Mouse (Mus musculus): ENCODE data around the gene Olfr1308. TPM values are rescaled to one million over a fixed set of nuclear protein-coding genes. Genes with fewer than 3 reads are reported as not detected.

Gene Olfr1308
- not detected in 2 replicates for polyA plus RNA-seq (2012; ENCODE audit: low replicate concordance)

DNA sequence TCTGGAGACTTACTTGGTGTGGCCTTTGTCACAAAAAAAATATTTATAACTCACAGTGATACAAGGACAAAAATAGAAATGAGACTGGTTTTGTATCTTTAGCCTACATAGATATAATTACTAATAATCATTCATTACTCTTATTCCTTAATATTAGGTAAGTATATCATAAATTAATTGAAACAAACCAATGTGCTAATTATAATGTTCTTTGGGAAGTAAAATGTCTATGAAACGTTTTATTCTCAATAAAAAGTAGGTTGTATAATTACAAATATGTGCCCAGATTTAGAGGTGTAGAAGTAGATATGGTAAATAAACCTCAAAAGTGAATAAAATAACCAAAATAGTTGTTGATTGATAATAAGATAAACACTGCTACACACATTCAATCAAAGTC, at the start of gene Olfr1308:
TSS of gene Olfr1308 (minus strand) at position 101 of the 400 bp plus-strand sequence.

DNA sequence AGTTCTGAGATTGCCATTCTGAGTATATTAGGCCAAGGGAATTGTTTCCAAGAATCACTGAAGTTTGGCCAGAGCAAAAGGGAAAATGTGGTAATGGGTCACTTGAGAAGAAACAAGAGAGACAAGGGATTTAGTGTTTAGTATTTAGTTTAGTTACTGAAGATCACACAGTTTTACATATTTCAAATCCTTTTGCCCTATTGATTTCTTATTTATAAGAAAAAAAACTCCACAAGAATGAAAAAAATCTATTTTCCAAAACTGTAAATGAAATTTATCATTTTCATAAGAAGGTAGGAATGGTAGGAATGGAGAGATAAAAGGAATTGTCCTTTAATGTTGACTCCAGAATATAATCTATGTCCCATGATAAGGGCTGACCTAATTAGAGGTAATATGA, 47.9 kb upstream of the Olfr1308 start, which contains the start of gene Olfr1310:
TSS of gene Olfr1310 (minus strand) at position 101 of the 400 bp plus-strand sequence.

DNA sequence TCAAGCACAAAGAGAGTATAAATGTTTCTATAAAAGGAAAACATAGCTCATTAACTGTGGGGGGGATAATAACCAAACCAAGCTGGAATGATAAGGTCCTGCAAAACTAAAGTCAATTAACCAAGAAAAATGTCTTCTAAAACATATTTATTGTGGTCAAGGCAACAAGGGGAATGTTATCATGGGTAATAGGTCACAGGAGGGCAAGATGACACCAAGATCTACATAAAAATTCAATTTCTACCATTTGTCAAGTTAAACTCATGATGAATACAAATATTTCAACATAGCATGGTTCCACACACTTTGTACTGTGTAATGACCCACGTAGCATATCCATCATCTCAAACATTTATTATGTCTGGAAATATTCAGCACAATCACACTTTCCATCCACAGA, 25.4 kb upstream of the Olfr1308 start, which contains the start of gene Olfr1309:
TSS of gene Olfr1309 (minus strand) at position 101 of the 400 bp plus-strand sequence.

DNA sequence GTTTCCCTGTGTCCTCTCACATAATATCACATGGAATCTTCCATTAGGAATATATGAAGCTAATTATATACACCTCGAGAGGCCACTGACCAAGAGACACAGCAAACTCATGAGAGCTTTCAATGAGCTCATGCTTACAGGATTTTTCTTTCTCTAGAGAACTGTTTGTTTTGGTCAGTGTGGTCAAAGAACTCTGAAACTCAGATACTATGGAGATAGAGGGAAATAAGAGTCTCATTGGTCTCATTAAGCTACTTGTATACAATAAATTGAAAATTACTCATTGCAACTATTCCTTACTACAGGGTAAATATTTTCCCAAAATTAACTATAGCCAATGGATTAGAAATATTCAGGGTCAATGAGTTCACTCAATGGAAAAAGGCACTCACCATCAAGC, 15.4 kb downstream of the Olfr1308 start, which contains the start of gene Olfr1307:
TSS of gene Olfr1307 (minus strand) at position 101 of the 400 bp plus-strand sequence.

DNA sequence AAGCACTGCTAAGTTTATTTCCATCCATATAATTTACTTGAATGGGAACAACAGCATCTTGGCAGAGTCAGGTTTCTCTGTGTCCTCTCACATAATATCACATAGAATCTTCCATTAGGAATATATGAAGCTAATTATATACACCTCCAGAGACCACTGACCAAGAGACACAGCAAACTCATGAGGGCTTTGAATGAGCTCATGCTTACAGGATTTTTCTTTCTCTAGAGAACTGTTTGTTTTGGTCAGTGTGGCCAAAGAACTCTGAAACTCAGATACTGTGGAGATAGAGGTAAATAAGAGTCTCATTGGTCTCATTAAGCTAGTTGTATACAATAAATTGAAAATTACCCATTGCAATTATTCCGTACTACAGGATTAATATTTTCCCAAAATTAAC, 48.6 kb downstream of the Olfr1308 start, which contains the start of gene Olfr1306:
TSS of gene Olfr1306 (minus strand) at position 101 of the 400 bp plus-strand sequence.

Other genes starting within 250 kb of the Olfr1308 start
- not detected in 2 replicates for gene Olfr1301, start 213.9 kb downstream of the Olfr1308 start, polyA plus RNA-seq (2012; ENCODE audit: low replicate concordance)
- gene Olfr1302, start 187.5 kb downstream of the Olfr1308 start, polyA plus RNA-seq (2012; ENCODE audit: low replicate concordance) = not detected in 2 replicates
- gene Olfr1303, start 144.6 kb downstream of the Olfr1308 start, polyA plus RNA-seq (2012; ENCODE audit: low replicate concordance) = not detected in 2 replicates
- not detected in 2 replicates for gene Olfr1305, start 87.8 kb downstream of the Olfr1308 start, polyA plus RNA-seq (2012; ENCODE audit: low replicate concordance)
- not detected in 2 replicates for gene Olfr1306, start 48.7 kb downstream of the Olfr1308 start, polyA plus RNA-seq (2012; ENCODE audit: low replicate concordance)
- gene Olfr1307, start 15.5 kb downstream of the Olfr1308 start, polyA plus RNA-seq (2012; ENCODE audit: low replicate concordance) = not detected in 2 replicates
- gene Olfr1309, start 25.3 kb upstream of the Olfr1308 start, polyA plus RNA-seq (2012; ENCODE audit: low replicate concordance) = not detected in 2 replicates
- gene Olfr1310, start 47.8 kb upstream of the Olfr1308 start, polyA plus RNA-seq (2012; ENCODE audit: low replicate concordance) = not detected in 2 replicates
- gene Olfr1311, start 59.5 kb upstream of the Olfr1308 start, polyA plus RNA-seq (2012; ENCODE audit: low replicate concordance) = not detected in 2 replicates
- not detected in 2 replicates for gene Olfr1312, start 85.3 kb upstream of the Olfr1308 start, polyA plus RNA-seq (2012; ENCODE audit: low replicate concordance)
- gene Olfr1313, start 112.9 kb upstream of the Olfr1308 start, polyA plus RNA-seq (2012; ENCODE audit: low replicate concordance) = not detected in 2 replicates
- 0.13 TPM in 1 of 2 replicates, not detected in the other for gene Olfr1314, start 131.8 kb upstream of the Olfr1308 start, polyA plus RNA-seq (2012; ENCODE audit: low replicate concordance)
- not detected in 2 replicates for gene Olfr1315-ps1, start 150.5 kb upstream of the Olfr1308 start, polyA plus RNA-seq (2012; ENCODE audit: low replicate concordance)
- not detected in 2 replicates for gene Olfr1316, start 170.0 kb upstream of the Olfr1308 start, polyA plus RNA-seq (2012; ENCODE audit: low replicate concordance)
- not detected in 2 replicates for gene Olfr1317, start 175.4 kb upstream of the Olfr1308 start, polyA plus RNA-seq (2012; ENCODE audit: low replicate concordance)
- not detected in 2 replicates for gene Olfr1318, start 189.3 kb upstream of the Olfr1308 start, polyA plus RNA-seq (2012; ENCODE audit: low replicate concordance)